Mouse (Mus musculus) intestine, postnatal 0 days (tissue): Measurements from ENCODE around the gene Ehd4. TPM values are rescaled to one million over a fixed set of nuclear protein-coding genes. Genes with fewer than 3 reads are reported as not detected.

ENCODE experiments used
- ATAC-seq: fragments of 200-750 bp; cut with Nextera tagmentation; 2 replicates; pipeline ENCODE4 v1.8.0; 2017; ENCODE audit warnings: mild to moderate bottlenecking, moderate TSS enrichment, moderate library complexity
- H3K27ac ChIP-seq: fragments of 300-500 bp; sonication (generic); 2 replicates; pipeline ENCODE4 v1.5.1; 2014; ENCODE audit warnings: mild to moderate bottlenecking, low read depth, low read length, moderate library complexity
- H3K27me3 ChIP-seq: fragments of 300-500 bp; sonication (generic); replicated peaks from 2 replicates; pipeline ENCODE4 v1.6.1; 2014; ENCODE audit warnings: low read length, mixed read lengths; ENCODE audit not compliant: control insufficient read depth, insufficient read depth
- H3K36me3 ChIP-seq: fragments of 300-500 bp; sonication (generic); 2 replicates; pipeline ENCODE4 v1.6.1; 2014; ENCODE audit warnings: mild to moderate bottlenecking, moderate library complexity; ENCODE audit not compliant: control insufficient read depth, insufficient read depth
- H3K4me1 ChIP-seq: fragments of 300-500 bp; sonication (generic); replicated peaks from 2 replicates; pipeline ENCODE4 v1.6.1; 2014; ENCODE audit warnings: antibody characterized with exemption, low read length, mixed read lengths; ENCODE audit not compliant: control insufficient read depth, insufficient read depth
- H3K4me2 ChIP-seq: fragments of 300-500 bp; sonication (generic); replicated peaks from 2 replicates; pipeline ENCODE4 v1.6.1; 2014; ENCODE audit warnings: low read depth, mild to moderate bottlenecking, moderate library complexity
- H3K4me3 ChIP-seq: fragments of 300-500 bp; sonication (generic); 2 replicates; pipeline ENCODE4 v1.5.1; 2014; ENCODE audit warnings: low read depth, low read length
- H3K9ac ChIP-seq: fragments of 300-500 bp; sonication (generic); 2 replicates; pipeline ENCODE4 v1.6.1; 2014; ENCODE audit warnings: mild to moderate bottlenecking, low read depth, low read length
- H3K9me3 ChIP-seq: fragments of 300-500 bp; sonication (generic); 2 replicates; pipeline ENCODE4 v1.6.1; 2016; ENCODE audit warnings: mixed run types; ENCODE audit not compliant: control insufficient read depth
- CTCF ChIP-seq: sonication (generic); IDR thresholded peaks from 2 replicates; pipeline ENCODE4 v1.5.1; 2016; ENCODE audit warnings: low read depth, mild to moderate bottlenecking, control low read depth, antibody characterized with exemption, moderate library complexity
- WGBS: fragments of 180-500 bp; shearing (Covaris S2); extraction: QIAGEN DNeasy Blood & Tissue Kit; methylation state at CpG from one replicate; pipeline ENCODE4 v1.1.7; 2014; 5-methylcytosine and 5-hydroxymethylcytosine counted together
- polyA plus RNA-seq: library from polyadenylated mRNA; unstranded; fragments of >200 nt; fragmentation: Nextera tagmentation; extraction: Ambion mirVana; gene quantifications from 2 replicates; pipeline ENCODE4 v1.2.1, GENCODE M21; 2015

Ehd4 gene
- polyA plus RNA-seq, 1 experiment from 2014 or later: 70.0 TPM

DNA sequence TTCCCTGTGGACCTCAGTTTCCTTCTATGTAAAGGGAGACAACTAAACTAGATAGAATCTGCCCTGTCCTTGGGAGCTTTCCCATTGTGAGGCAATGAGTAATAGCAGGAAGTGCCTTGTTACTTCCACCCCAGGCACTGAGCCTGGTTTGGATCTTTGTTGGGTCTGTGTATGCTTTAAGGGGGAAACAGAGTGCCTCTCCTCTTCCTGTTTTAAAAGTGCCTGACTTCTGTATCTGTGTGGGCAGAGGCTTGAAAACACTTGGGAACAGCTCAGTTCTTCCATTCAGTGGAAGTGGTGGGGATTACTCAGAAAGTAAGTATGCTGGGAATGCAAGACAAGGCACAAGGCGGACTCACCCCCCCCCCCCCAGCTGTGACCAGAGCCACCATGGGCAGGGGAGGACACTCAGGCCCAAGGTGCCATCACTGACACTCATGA is 25.8 kb downstream of the Ehd4 start:
- H3K27ac ChIP-seq: peak overlapping the region; percentile 54; the same call in 1 of the 2 replicates
- no peak overlapping the region for H3K9ac ChIP-seq
- no peak for TF ChIP-seq CTCF
- ATAC-seq: peak; percentile 41; the same call in 1 of the 2 replicates
- H3K36me3 ChIP-seq: peaks cover 13% of the 10 kb centered on the region
- H3K4me1 ChIP-seq: 0 out of 2 replicates have a peak, but pooled peaks cover 5% of the 10 kb centered on the region
- no peak overlapping the region for H3K4me2 ChIP-seq
- H3K4me3 ChIP-seq: no peak overlapping the region
- WGBS: 62% methylated on average over 1 of the region's 1 CpGs
- no peaks in the 10 kb centered on the region for H3K9me3 ChIP-seq
- no peaks in the 10 kb centered on the region for H3K27me3 ChIP-seq

DNA sequence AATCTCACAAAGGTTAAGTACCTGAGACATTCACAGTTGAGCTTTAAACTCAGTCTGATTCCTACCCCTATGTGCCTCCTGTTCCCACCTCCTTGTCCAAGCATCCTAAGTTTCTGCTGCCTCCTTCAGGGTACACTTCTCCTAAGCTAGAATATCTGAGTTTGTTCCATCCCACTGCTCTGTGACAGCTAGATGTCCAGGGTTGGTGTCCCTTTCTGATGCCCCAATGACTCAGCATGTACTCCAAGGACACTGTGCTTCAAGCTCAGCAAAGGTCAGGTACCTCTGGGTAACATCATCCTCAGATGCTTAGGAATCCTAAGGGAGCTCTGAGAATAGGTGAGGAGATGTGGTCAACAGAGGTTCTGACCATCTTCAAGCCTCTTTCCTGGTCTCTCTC is 26.4 kb downstream of the Ehd4 start:
- 0 out of 2 replicates have a peak, but pooled peaks cover 5% of the 10 kb centered on the region for H3K4me1 ChIP-seq
- no peak for ATAC-seq

DNA sequence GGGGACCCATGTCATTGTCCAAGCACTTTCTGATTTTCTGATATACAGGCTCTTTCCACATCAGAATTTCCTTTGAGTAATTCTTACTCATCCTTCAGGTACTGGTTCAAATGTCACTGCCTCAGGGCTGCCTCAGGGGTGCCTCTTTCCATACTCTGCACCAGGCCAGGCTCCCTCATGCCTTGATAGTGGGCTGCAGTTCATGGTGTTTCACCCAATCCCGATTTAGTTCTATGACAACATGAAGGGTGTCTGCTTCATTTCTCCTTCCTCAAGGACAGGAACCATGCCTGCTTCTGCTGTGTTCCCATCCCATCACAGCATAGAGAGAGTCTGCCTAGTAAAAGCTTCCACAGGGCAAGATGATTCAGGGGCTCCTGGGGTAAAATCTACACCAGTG is 27.5 kb downstream of the Ehd4 start:
- no peak overlapping the region for H3K4me2 ChIP-seq
- 68% methylated on average over 1 of the region's 1 CpGs for WGBS
- 0 out of 2 replicates have a peak, but pooled peaks cover 5% of the 10 kb centered on the region for H3K4me1 ChIP-seq
- H3K27me3 ChIP-seq: no peaks in the 10 kb centered on the region
- H3K36me3 ChIP-seq: peaks cover 13% of the 10 kb centered on the region
- no peak overlapping the region for H3K27ac ChIP-seq
- no peak for TF ChIP-seq CTCF
- no peak overlapping the region for H3K9ac ChIP-seq
- no peak overlapping the region for H3K4me3 ChIP-seq
- no peak for ATAC-seq
- no peaks in the 10 kb centered on the region for H3K9me3 ChIP-seq

More for the DNA sequence above, 26.4 kb downstream of the Ehd4 start:
- Histone ChIP-seq H3K9me3 (no peaks in the 10 kb centered on the region), H3K9ac (no peak overlapping the region), H3K4me2 (no peak overlapping the region), H3K4me3 (no peak overlapping the region), H3K36me3 (peaks cover 13% of the 10 kb centered on the region), H3K27me3 (no peaks in the 10 kb centered on the region), H3K27ac (peak overlapping the region; percentile 54; the same call in 1 of the 2 replicates)
- TF ChIP-seq CTCF: no peak

GRCm38 (mm10) chr2:120126408-120126807 is 28.0 kb downstream of the Ehd4 start:
- Histone ChIP-seq H3K27ac (no peak overlapping the region), H3K4me3 (no peak overlapping the region), H3K4me1 (0 out of 2 replicates have a peak, but pooled peaks cover 5% of the 10 kb centered on the region), H3K9ac (no peak overlapping the region), H3K9me3 (no peaks in the 10 kb centered on the region), H3K27me3 (no peaks in the 10 kb centered on the region), H3K36me3 (peaks cover 13% of the 10 kb centered on the region), H3K4me2 (no peak overlapping the region)
- ATAC-seq: no peak
- 85% methylated on average over 4 of the region's 4 CpGs for WGBS
- TF ChIP-seq CTCF: no peak

GRCm38 (mm10) chr2:120125461-120125860 is 28.9 kb downstream of the Ehd4 start:
- H3K9me3 ChIP-seq: no peaks in the 10 kb centered on the region
- no peak overlapping the region for H3K4me3 ChIP-seq
- 100% methylated on average over 1 of the region's 1 CpGs for WGBS
- TF ChIP-seq CTCF: no peak
- no peak overlapping the region for H3K9ac ChIP-seq
- no peak overlapping the region for H3K27ac ChIP-seq
- 0 out of 2 replicates have a peak, but pooled peaks cover 5% of the 10 kb centered on the region for H3K4me1 ChIP-seq
- H3K4me2 ChIP-seq: no peak overlapping the region
- no peaks in the 10 kb centered on the region for H3K27me3 ChIP-seq
- H3K36me3 ChIP-seq: peaks cover 13% of the 10 kb centered on the region
- ATAC-seq: no peak

DNA sequence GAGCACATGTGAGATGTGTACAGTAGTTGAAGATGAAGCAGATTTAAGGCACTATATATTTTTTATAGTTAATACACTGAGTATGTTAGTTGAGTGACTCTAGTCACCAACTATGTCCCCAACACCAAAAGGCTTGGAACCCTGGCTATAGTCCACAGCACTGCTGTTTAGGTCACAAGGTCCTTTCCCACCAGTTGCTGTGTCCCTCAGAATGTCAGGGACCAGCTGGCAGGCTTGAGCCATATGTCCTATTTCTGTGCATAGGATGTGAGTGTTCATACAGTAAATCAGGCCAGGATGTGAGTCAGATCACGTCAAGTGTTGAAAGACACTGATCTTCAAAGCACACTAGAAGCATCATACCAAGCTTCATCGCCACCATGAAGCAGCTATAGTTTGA is 29.5 kb downstream of the Ehd4 start:
- H3K27ac ChIP-seq: no peak overlapping the region
- no peak overlapping the region for H3K4me3 ChIP-seq
- 0 out of 2 replicates have a peak, but pooled peaks cover 5% of the 10 kb centered on the region for H3K4me1 ChIP-seq
- H3K9me3 ChIP-seq: no peaks in the 10 kb centered on the region
- H3K36me3 ChIP-seq: peaks cover 13% of the 10 kb centered on the region
- no peak for ATAC-seq
- H3K27me3 ChIP-seq: no peaks in the 10 kb centered on the region
- H3K4me2 ChIP-seq: no peak overlapping the region
- WGBS: 72% methylated on average over 2 of the region's 2 CpGs
- H3K9ac ChIP-seq: no peak overlapping the region
- TF ChIP-seq CTCF: no peak
